Mouse (Mus musculus): ENCODE data around the gene Trak1. TPM values are rescaled to one million over a fixed set of nuclear protein-coding genes. Genes with fewer than 3 reads are reported as not detected.

The Trak1 gene
- polyA plus RNA-seq, 1 experiment from 2014 or later, result 63.0 TPM

DNA sequence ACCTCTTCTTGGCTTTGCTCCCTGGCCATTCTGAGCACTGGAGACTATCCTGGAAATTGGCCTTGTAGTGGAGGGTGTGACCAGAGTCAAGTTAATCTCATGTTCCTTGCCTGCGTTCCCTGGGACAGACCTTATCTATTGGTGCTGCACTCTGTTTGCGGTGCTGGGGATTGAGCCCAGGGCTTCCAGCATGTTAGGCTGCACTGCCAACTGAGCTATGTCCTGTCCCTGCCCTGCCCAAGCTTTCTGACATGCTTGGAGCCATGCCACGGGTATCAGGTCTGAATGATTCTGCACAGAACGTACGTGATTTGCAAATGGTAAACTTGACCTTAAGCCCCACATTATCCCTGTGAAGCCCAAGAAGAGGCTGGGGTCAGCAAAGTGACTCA, 77.6 kb downstream of the Trak1 start:
- no peaks in the 10 kb centered on the region for H3K27me3 ChIP-seq (ENCODE audit: control insufficient read depth, insufficient read depth, low read length)
- 93% methylated on average over 5 of the region's 5 CpGs for WGBS
- peaks cover 32% of the 10 kb centered on the region for H3K4me1 ChIP-seq (replicated peaks; ENCODE audit: control insufficient read depth, insufficient read depth, low read length)

DNA sequence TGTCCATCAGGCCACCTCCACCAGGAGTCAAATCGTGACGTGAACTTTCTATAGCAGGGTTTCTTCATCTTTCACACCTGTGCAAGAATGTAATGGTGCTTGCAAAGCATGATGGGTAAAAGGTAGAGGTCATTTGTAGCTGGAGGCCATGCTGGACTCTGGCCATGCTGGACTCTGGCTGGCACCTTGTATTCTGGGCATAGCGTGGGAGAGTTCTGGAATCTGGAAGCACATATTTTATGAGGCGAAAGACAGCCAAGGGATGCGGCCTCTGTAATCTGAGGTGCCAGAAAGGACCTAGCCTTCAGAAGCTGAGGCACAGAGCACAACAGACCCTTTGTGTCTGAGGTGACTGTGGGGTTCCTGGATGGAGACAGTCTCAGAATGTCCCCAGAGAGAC, 78.8 kb downstream of the Trak1 start:
- no peak overlapping the region for H3K27ac ChIP-seq

More for the DNA sequence above, 77.6 kb downstream of the Trak1 start:
- ATAC-seq (ENCODE audit: low FRiP score), result no peak
- no peak overlapping the region for H3K4me3 ChIP-seq (replicated peaks; ENCODE audit: low read length)
- no peak overlapping the region for H3K9ac ChIP-seq
- H3K27ac ChIP-seq, result no peak overlapping the region
- no peaks in the 10 kb centered on the region for H3K36me3 ChIP-seq (replicated peaks; ENCODE audit: control insufficient read depth, insufficient read depth)
- H3K9me3 ChIP-seq (ENCODE audit: control insufficient read depth, low read length), result no peaks in the 10 kb centered on the region
- DNase-seq (ENCODE audit: low spot score), result no peak
- H3K4me2 ChIP-seq (replicated peaks), result no peak overlapping the region

DNA sequence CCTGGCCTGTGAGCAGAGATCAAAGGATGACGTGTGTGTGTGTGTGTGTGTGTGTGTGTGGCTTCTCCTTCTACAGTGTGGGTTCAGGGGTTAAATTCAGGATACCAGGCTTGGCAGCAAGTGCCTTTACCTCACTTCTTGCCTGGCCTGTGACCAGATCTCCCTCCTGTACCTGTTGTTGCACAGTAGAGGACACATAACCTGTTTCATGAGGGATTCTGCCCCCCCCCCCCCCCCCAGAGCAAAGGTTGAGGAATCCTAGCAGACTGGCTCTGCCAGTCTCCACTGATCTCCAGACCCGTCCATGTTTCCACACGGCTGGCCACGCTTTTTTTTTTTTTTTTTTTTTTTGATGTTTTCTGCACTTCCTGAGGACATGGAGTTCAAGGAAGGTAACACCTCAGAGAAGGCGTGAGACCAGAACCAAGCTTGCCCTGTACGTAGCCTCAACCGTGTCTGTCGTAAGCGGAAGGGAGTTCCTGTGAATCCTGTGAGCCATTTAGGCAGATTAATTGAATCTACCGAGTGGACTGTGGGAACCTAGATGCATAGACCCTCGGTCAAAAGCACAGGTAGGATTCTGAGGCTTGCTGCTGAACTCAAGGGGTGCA, 83.1 kb downstream of the Trak1 start:
- Histone ChIP-seq H3K36me3 (replicated peaks; ENCODE audit: control insufficient read depth, insufficient read depth) (no peaks in the 10 kb centered on the region), H3K27ac (no peak overlapping the region), H3K4me2 (replicated peaks) (no peak overlapping the region), H3K9ac (no peak overlapping the region), H3K9me3 (ENCODE audit: control insufficient read depth, low read length) (no peaks in the 10 kb centered on the region), H3K27me3 (ENCODE audit: control insufficient read depth, insufficient read depth, low read length) (no peaks in the 10 kb centered on the region), H3K4me3 (replicated peaks; ENCODE audit: low read length) (no peak overlapping the region), H3K4me1 (replicated peaks; ENCODE audit: control insufficient read depth, insufficient read depth, low read length) (peaks cover 7% of the 10 kb centered on the region; the same call in 1 of the 2 replicates)
- 90% methylated on average over 8 of the region's 11 CpGs for WGBS
- no peak for DNase-seq (ENCODE audit: low spot score)
- ATAC-seq (ENCODE audit: low FRiP score), result no peak

More for the DNA sequence above, 78.8 kb downstream of the Trak1 start:
- no peak overlapping the region for H3K9ac ChIP-seq
- ATAC-seq (ENCODE audit: low FRiP score) (no peak), DNase-seq (ENCODE audit: low spot score) (no peak)
- H3K27me3 ChIP-seq (ENCODE audit: control insufficient read depth, insufficient read depth, low read length), result no peaks in the 10 kb centered on the region
- H3K36me3 ChIP-seq (replicated peaks; ENCODE audit: control insufficient read depth, insufficient read depth), result no peaks in the 10 kb centered on the region
- WGBS, result 86% methylated on average over 5 of the region's 5 CpGs
- H3K4me2 ChIP-seq (replicated peaks), result no peak overlapping the region
- no peaks in the 10 kb centered on the region for H3K9me3 ChIP-seq (ENCODE audit: control insufficient read depth, low read length)
- H3K4me3 ChIP-seq (replicated peaks; ENCODE audit: low read length), result no peak overlapping the region
- H3K4me1 ChIP-seq (replicated peaks; ENCODE audit: control insufficient read depth, insufficient read depth, low read length), result peaks cover 28% of the 10 kb centered on the region

DNA sequence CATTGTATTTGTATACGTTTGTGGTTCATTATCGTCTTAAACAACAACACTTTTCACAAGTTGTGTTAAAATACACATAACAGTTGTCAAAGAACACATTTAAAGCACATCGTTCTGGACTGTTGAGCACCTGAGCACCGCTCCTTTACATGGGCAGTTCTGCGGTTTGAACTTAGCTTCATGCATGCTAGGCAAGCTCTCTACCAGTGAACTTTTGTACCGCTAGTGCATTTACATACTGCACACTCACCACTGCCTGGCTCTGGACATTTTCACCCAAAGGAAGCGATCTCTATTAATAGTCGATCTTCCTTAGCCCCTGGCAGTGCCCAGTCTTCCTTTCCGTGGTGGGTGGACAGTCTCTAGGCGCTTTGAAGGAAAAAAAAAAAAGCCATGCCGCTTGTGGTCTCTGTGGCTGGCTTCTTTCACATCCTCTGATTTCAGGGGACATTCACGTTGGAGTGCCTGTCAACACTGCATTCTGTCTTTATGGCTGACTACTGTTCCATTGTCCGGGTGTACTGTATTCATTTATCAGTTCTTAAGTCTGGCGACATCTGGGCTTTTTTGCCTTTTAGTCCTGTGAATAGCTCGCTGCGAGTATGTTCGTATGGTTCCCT, 84.5 kb downstream of the Trak1 start:
- Histone ChIP-seq H3K27me3 (ENCODE audit: control insufficient read depth, insufficient read depth, low read length) (no peaks in the 10 kb centered on the region), H3K9me3 (ENCODE audit: control insufficient read depth, low read length) (no peaks in the 10 kb centered on the region), H3K36me3 (replicated peaks; ENCODE audit: control insufficient read depth, insufficient read depth) (no peaks in the 10 kb centered on the region), H3K27ac (no peak overlapping the region), H3K9ac (no peak overlapping the region), H3K4me1 (replicated peaks; ENCODE audit: control insufficient read depth, insufficient read depth, low read length) (peaks cover 15% of the 10 kb centered on the region; the same call in 1 of the 2 replicates), H3K4me2 (replicated peaks) (no peak overlapping the region), H3K4me3 (replicated peaks; ENCODE audit: low read length) (no peak overlapping the region)
- 70% methylated on average over 17 of the region's 17 CpGs for WGBS
- ATAC-seq (ENCODE audit: low FRiP score) (no peak), DNase-seq (ENCODE audit: low spot score) (no peak)

DNA sequence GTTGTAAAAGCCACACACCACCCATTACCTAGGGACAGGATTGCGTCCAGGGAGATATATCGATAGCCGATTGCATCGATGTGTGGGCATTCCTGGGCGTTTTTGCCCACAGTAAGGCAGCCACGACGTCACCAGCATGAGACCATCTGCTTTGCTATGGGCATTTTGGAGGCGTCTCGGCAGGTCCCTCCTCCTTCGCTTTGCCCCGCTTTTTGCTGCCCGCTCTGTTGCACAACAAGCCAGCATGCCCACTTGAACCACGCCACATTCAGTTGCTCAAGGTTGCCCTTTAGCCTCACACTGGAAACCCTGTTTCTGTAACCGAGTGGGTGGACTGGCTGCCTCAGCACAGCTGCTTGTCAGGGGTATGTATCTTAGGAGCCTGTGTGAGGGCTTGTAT, 85.3 kb downstream of the Trak1 start:
- H3K9ac ChIP-seq, result no peak overlapping the region
- no peak overlapping the region for H3K27ac ChIP-seq
- 86% methylated on average over 14 of the region's 14 CpGs for WGBS

DNA sequence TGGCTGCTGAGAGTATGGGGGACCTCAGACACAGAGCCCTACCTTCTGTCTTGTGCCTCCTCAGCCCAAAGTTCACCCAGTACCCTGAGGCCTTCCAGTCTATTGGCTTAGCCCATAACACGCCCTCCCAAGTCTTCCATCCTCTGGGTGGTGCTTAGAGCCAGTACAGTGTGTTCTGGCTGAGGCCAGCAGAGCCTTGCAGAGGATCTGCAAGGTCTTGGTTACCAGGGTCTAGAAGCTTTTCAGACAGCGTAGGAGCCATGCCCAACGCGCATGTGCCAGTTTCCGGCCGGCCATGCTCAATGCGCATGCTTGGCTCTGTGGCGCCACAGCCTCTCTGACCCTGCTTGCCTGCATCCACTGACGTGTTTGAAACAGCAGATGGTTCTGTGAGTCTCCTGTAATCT, 85.9 kb downstream of the Trak1 start:
- Histone ChIP-seq H3K4me1 (replicated peaks; ENCODE audit: control insufficient read depth, insufficient read depth, low read length) (peaks cover 20% of the 10 kb centered on the region; the same call in 1 of the 2 replicates), H3K9me3 (ENCODE audit: control insufficient read depth, low read length) (no peaks in the 10 kb centered on the region), H3K4me3 (replicated peaks; ENCODE audit: low read length) (no peak overlapping the region), H3K27me3 (ENCODE audit: control insufficient read depth, insufficient read depth, low read length) (no peaks in the 10 kb centered on the region), H3K27ac (0 out of 2 replicates have a peak overlapping the region, but pooled peaks have one; percentile 1), H3K4me2 (replicated peaks) (no peak overlapping the region), H3K36me3 (replicated peaks; ENCODE audit: control insufficient read depth, insufficient read depth) (no peaks in the 10 kb centered on the region), H3K9ac (no peak overlapping the region)
- WGBS, result 87% methylated on average over 9 of the region's 9 CpGs
- peak; percentile 16; the same call in 1 of the 2 replicates for ATAC-seq (ENCODE audit: low FRiP score)
- no peak for DNase-seq (ENCODE audit: low spot score)

More for the DNA sequence above, 85.3 kb downstream of the Trak1 start:
- Histone ChIP-seq H3K9me3 (ENCODE audit: control insufficient read depth, low read length) (no peaks in the 10 kb centered on the region), H3K27me3 (ENCODE audit: control insufficient read depth, insufficient read depth, low read length) (no peaks in the 10 kb centered on the region), H3K4me2 (replicated peaks) (no peak overlapping the region), H3K36me3 (replicated peaks; ENCODE audit: control insufficient read depth, insufficient read depth) (no peaks in the 10 kb centered on the region), H3K4me3 (replicated peaks; ENCODE audit: low read length) (no peak overlapping the region), H3K4me1 (replicated peaks; ENCODE audit: control insufficient read depth, insufficient read depth, low read length) (peaks cover 15% of the 10 kb centered on the region; the same call in 1 of the 2 replicates)
- DNase-seq (ENCODE audit: low spot score), result no peak
- no peak for ATAC-seq (ENCODE audit: low FRiP score)

DNA sequence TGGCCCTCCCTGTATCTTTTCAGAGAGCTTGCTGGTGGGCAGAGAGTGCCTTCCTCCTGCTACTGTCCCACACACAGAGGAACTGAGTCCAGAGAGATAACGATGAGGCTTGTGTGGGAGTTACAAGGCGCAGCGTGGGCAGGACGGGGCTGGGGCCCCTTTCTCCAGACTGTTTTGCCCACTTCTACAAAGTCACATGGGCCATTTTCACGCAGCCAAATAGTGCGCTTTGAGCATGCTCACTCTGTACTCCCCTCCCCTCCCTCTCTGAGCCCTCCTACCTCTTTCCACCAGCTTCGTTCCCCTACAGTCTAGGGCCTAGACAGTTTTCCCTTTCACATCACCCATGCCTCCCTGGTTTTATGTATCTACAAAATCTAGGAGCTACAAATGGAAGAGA, 87.3 kb downstream of the Trak1 start:
- Histone ChIP-seq H3K27me3 (ENCODE audit: control insufficient read depth, insufficient read depth, low read length) (no peaks in the 10 kb centered on the region), H3K4me2 (replicated peaks) (no peak overlapping the region), H3K27ac (no peak overlapping the region), H3K9ac (no peak overlapping the region), H3K4me3 (replicated peaks; ENCODE audit: low read length) (no peak overlapping the region), H3K4me1 (replicated peaks; ENCODE audit: control insufficient read depth, insufficient read depth, low read length) (peaks cover 24% of the 10 kb centered on the region; the same call in 1 of the 2 replicates), H3K36me3 (replicated peaks; ENCODE audit: control insufficient read depth, insufficient read depth) (no peaks in the 10 kb centered on the region), H3K9me3 (ENCODE audit: control insufficient read depth, low read length) (no peaks in the 10 kb centered on the region)
- 83% methylated on average over 7 of the region's 7 CpGs for WGBS
- DNase-seq (ENCODE audit: low spot score) (no peak), ATAC-seq (ENCODE audit: low FRiP score) (0 out of 2 replicates have a peak, but pooled peaks have one; percentile 2)

DNA sequence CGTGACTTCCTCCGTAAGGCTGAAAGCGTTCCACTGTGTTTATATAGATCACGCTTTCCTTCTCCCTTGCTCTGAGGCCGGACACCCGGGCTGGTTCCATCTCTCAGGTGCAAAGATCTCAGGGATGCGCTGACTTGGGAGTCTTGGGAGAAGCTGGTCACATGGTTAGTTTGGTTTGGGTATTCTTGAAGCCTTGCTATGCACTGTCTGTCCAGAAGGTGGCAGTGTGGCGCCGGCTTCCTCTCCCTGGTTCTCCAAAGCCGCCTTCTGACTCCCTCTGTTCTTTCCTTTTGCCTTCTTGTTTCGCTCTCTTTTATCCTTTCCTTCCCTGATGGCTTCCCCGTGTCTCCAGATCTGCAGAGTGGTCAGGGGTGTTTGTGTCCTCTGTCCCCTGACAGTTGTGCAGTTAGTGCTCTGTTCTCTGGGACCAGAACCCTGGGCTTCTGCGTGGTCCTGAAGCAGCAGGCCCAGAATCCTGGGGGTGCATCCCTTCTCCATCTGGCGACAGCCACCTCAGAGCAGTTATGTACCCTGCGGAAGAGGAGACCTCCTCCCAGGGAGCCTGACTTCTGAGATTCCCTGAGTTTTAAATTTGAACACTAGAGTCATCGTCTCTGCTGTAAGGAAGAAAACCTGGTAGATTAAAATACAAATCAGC, 87.9 kb downstream of the Trak1 start:
- H3K27ac ChIP-seq, result no peak overlapping the region
- 0 out of 2 replicates have a peak overlapping the region, but pooled peaks have one; percentile 13 for H3K9ac ChIP-seq

DNA sequence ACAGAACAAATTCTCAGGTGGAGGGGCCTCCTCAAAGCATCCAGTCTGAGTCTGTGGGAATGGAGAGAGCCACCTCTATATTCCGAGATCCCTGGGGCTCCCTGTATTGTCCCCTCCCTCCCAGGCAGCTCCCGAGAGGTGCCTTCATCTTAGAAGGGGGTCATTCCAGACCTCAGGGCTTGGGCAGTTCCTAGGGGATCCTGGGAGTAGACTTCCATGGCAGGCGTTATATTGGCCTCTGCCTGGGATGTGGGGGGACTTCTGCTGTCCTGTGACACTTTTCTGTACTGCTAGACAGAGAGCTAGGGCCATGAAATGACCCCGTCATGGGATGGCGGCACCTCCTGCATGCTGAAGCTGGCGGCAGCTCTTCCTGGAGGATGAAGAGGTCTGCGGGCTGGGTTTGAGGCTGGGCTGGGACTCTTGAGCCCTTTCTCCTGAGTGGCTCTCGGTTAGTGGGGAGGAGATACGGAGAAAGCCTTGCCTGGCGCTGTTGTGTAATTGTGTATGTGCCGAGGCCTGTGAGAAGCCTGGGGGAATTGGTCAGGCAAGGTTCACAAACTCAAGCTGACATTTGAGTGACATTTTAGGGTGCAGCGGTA, 88.5 kb downstream of the Trak1 start:
- H3K9ac ChIP-seq, result 0 out of 2 replicates have a peak overlapping the region, but pooled peaks have one; percentile 13
- no peaks in the 10 kb centered on the region for H3K36me3 ChIP-seq (replicated peaks; ENCODE audit: control insufficient read depth, insufficient read depth)
- no peaks in the 10 kb centered on the region for H3K27me3 ChIP-seq (ENCODE audit: control insufficient read depth, insufficient read depth, low read length)
- no peak for ATAC-seq (ENCODE audit: low FRiP score)
- DNase-seq (ENCODE audit: low spot score), result no peak
- H3K9me3 ChIP-seq (ENCODE audit: control insufficient read depth, low read length), result no peaks in the 10 kb centered on the region
- no peak overlapping the region for H3K27ac ChIP-seq
- H3K4me3 ChIP-seq (replicated peaks; ENCODE audit: low read length), result no peak overlapping the region
- 75% methylated on average over 12 of the region's 12 CpGs for WGBS
- peaks cover 24% of the 10 kb centered on the region; the same call in 1 of the 2 replicates for H3K4me1 ChIP-seq (replicated peaks; ENCODE audit: control insufficient read depth, insufficient read depth, low read length)
- H3K4me2 ChIP-seq (replicated peaks), result no peak overlapping the region

More for the DNA sequence above, 87.9 kb downstream of the Trak1 start:
- Histone ChIP-seq H3K9me3 (ENCODE audit: control insufficient read depth, low read length) (no peaks in the 10 kb centered on the region), H3K4me3 (replicated peaks; ENCODE audit: low read length) (no peak overlapping the region), H3K4me2 (replicated peaks) (no peak overlapping the region), H3K27me3 (ENCODE audit: control insufficient read depth, insufficient read depth, low read length) (no peaks in the 10 kb centered on the region), H3K36me3 (replicated peaks; ENCODE audit: control insufficient read depth, insufficient read depth) (no peaks in the 10 kb centered on the region), H3K4me1 (replicated peaks; ENCODE audit: control insufficient read depth, insufficient read depth, low read length) (peaks cover 24% of the 10 kb centered on the region; the same call in 1 of the 2 replicates)
- 0 out of 2 replicates have a peak, but pooled peaks have one; percentile 22 for ATAC-seq (ENCODE audit: low FRiP score)
- DNase-seq (ENCODE audit: low spot score), result peak; percentile 81
- 38% methylated on average over 16 of the region's 16 CpGs for WGBS
